ENCODE assay signal across 8 mouse cellular contexts in the genomic region with DNA sequence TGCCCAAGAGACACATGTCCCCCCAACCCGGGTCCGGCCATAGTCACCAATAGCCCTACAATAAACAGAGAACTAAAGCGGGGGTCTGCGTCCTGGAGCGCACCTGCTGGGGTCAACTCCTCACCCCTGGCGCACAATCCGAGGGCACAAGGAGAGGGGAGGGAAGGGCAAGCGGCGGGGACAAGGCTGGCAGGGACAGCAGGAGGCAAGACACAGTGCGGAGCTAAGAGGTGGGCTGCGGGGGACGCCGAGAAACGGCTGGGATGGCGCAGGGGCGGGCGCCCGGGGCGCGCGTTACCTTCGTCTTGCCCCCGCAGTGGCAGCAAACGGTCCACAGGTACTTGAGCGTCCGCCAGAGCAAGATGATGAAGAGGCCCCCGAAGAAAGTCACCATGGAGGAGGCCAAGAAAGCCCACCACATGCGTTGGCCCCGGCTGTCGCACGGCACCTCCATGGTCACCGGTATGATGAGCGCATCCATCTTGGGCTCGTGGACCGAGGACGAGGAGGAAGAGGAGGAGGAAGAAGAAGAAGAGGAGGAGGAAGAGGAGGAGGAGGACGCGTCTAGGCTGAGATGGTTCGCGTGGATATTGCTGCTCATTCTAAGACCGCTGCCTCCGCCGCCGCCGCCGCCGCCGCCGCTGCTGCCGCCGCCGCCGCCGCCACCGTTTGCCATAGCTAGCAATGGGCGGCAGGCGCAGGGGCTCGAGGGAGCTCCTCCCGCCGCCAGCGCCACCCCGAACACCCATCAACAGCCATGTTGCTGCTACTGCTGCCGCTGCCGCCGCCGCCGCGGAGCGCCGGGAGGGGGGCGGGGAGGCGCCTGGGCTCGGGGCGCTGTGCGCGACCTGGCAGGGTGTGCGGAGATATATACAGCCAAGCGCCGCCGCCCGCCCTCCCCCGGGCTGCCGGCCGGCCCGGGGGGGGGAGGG. TPM values are rescaled to one million over a fixed set of nuclear protein-coding genes. Genes with fewer than 3 reads are reported as not detected.
A peak's percentile ranks its signal among the peaks of the same experiment; 100 is the strongest.
DNase-seq lines count a peak whose midpoint lies in the region; ATAC-seq lines count a peak whose summit lies in the region.

No protein-coding gene starts in this region.

- intact Hi-C loops in left cerebral cortex, postnatal 25 days (cut with DNase I) = loop anchor here (2.0 to 10.0 kb wide), 3 partner anchors 106 to 319 kb away; no protein-coding TSS in a partner anchor

- H3K9me3 ChIP-seq in intestine, embryonic 16.5 days (ENCODE audit: control insufficient read depth, low read length) = no peaks in the 10 kb centered on the region
- no peaks in the 10 kb centered on the region for H3K9me3 ChIP-seq in midbrain, embryonic 13.5 days
- no peaks in the 10 kb centered on the region for H3K9me3 ChIP-seq in stomach, embryonic 15.5 days

- H3K4me1 ChIP-seq in intestine, embryonic 16.5 days (ENCODE audit: control insufficient read depth, insufficient read depth, low read length) = peaks cover 9% of the 10 kb centered on the region; the same call in 1 of the 2 replicates
- H3K4me1 ChIP-seq in midbrain, embryonic 13.5 days (replicated peaks) = peaks cover 23% of the 10 kb centered on the region
- H3K4me1 ChIP-seq in stomach, embryonic 15.5 days = 0 out of 2 replicates have a peak, but pooled peaks cover 4% of the 10 kb centered on the region

- peak; percentile 50 for DNase-seq in R1 (ENCODE audit: low read depth, low spot score)
- DNase-seq in cerebellum, adult 18-20 months = peak; percentile 13 to 37
- peak; percentile 74 to 75 for DNase-seq in left cerebral cortex, postnatal 25 days (ENCODE audit: low spot score in 2 of 2)
- no peak for DNase-seq in thymus, postnatal 0 days (ENCODE audit: low spot score)

- peak; percentile 31 for ATAC-seq in frontal cortex, adult (ENCODE audit: low TSS enrichment)
- peak; percentile 66 for ATAC-seq in intestine, embryonic 16.5 days
- peak; percentile 80 for ATAC-seq in midbrain, embryonic 13.5 days
- peak; percentile 41; the same call in 1 of the 2 replicates for ATAC-seq in stomach, embryonic 15.5 days (ENCODE audit: insufficient read depth, low FRiP score, low read depth)

- no peaks in the 10 kb centered on the region for H3K36me3 ChIP-seq in intestine, embryonic 16.5 days (ENCODE audit: control insufficient read depth, insufficient read depth, low read length)
- no peaks in the 10 kb centered on the region for H3K36me3 ChIP-seq in midbrain, embryonic 13.5 days
- no peaks in the 10 kb centered on the region for H3K36me3 ChIP-seq in stomach, embryonic 15.5 days

- H3K4me2 ChIP-seq in intestine, embryonic 16.5 days (ENCODE audit: low read depth, low read length) = peak overlapping the region; percentile 97
- peak overlapping the region; percentile 80 for H3K4me2 ChIP-seq in midbrain, embryonic 13.5 days (replicated peaks)
- H3K4me2 ChIP-seq in stomach, embryonic 15.5 days = peak overlapping the region; percentile 97

- no peak overlapping the region for H3K27ac ChIP-seq in intestine, embryonic 16.5 days (ENCODE audit: low read length)
- peak overlapping the region; percentile 90 for H3K27ac ChIP-seq in midbrain, embryonic 13.5 days
- peak overlapping the region; percentile 57; the same call in 1 of the 2 replicates for H3K27ac ChIP-seq in stomach, embryonic 15.5 days

- under 1% methylated on average over 76 of the region's 85 CpGs for WGBS in intestine, embryonic 16.5 days
- under 1% methylated on average over 58 of the region's 85 CpGs for WGBS in midbrain, embryonic 13.5 days
- 1% methylated on average over 52 of the region's 85 CpGs for WGBS in stomach, embryonic 15.5 days

- H3K9ac ChIP-seq in intestine, embryonic 16.5 days (ENCODE audit: low read depth, low read length) = peak overlapping the region; percentile 66
- H3K9ac ChIP-seq in midbrain, embryonic 13.5 days (replicated peaks) = peak overlapping the region; percentile 86
- H3K9ac ChIP-seq in stomach, embryonic 15.5 days = peak overlapping the region; percentile 48; the same call in 1 of the 2 replicates

- H3K4me3 ChIP-seq in intestine, embryonic 16.5 days (ENCODE audit: low read length) = peak overlapping the region; percentile 70
- peak overlapping the region; percentile 81 for H3K4me3 ChIP-seq in midbrain, embryonic 13.5 days (replicated peaks)
- H3K4me3 ChIP-seq in stomach, embryonic 15.5 days (replicated peaks) = peak overlapping the region; percentile 69

- H3K27me3 ChIP-seq in intestine, embryonic 16.5 days (replicated peaks; ENCODE audit: control insufficient read depth, insufficient read depth, low read length) = peaks cover 49% of the 10 kb centered on the region
- H3K27me3 ChIP-seq in midbrain, embryonic 13.5 days = peaks cover 56% of the 10 kb centered on the region
- peaks cover 64% of the 10 kb centered on the region for H3K27me3 ChIP-seq in stomach, embryonic 15.5 days (replicated peaks)

RNA-seq across cellular contexts. Expression of gene Kcnma1, which starts 10.6 kb away (rescaled TPM):
- polyA plus RNA-seq in intestine, embryonic 16.5 days (2015; fragmentation: Nextera tagmentation; extraction: Ambion mirVana) = 5.1 and 6.0 TPM in 2 replicates
- 100 to 1,000 TPM; 183 to 192 TPM for total RNA-seq in left cerebral cortex, postnatal 25 days (2021)
- 8.1 and 10.6 TPM in 2 replicates for polyA plus RNA-seq in midbrain, embryonic 13.5 days (2015; fragmentation: Nextera tagmentation; extraction: Ambion mirVana)
- 11.2 and 11.4 TPM in 2 replicates for polyA plus RNA-seq in stomach, embryonic 15.5 days (2015; fragmentation: Nextera tagmentation; extraction: Ambion mirVana)
- 2.4 TPM in 2 replicates for polyA plus RNA-seq in thymus, postnatal 0 days (2015; fragmentation: Nextera tagmentation; extraction: Ambion mirVana)
